Comparison of ENCODE assay signal across 9 mouse cellular contexts in genomic region chrX:36760946-36761635, GRCm38 (mm10). TPM values are rescaled to one million over a fixed set of nuclear protein-coding genes. Genes with fewer than 3 reads are reported as not detected.
DNase-seq lines count a peak whose midpoint lies in the region; ATAC-seq lines count a peak whose summit lies in the region.
"Had no signal": no experiment of that assay in that cellular context is flagged by ENCODE, and none has a peak within 500 bp of the region (broad histone marks: within the 10 kb centered on the region; RNA-seq: fewer than 3 reads in every experiment).

No protein-coding gene starts in this region.

- H3K9ac ChIP-seq in forebrain, embryonic 15.5 days (replicated peaks) = no peak overlapping the region
- no peak overlapping the region for H3K9ac ChIP-seq in liver, embryonic 13.5 days
- H3K9ac ChIP-seq in neural tube, embryonic 12.5 days = no peak overlapping the region

- H3K27ac ChIP-seq in forebrain, embryonic 15.5 days (replicated peaks) = peak overlapping the region; percentile 60
- H3K27ac ChIP-seq in liver, embryonic 13.5 days = no peak overlapping the region
- no peak overlapping the region for H3K27ac ChIP-seq in neural tube, embryonic 12.5 days

- 30% methylated on average over 6 of the region's 6 CpGs for WGBS in forebrain, embryonic 15.5 days
- WGBS in liver, embryonic 13.5 days (ENCODE audit: insufficient replicate concordance) = 51% methylated on average over 6 of the region's 6 CpGs
- WGBS in neural tube, embryonic 12.5 days = 39% methylated on average over 6 of the region's 6 CpGs

- peak; percentile 17; the same call in 1 of the 2 replicates for ATAC-seq in forebrain, embryonic 15.5 days (replicated peaks)
- peak; percentile 38 for ATAC-seq in inflammation-experienced regulatory T-cells, adult 6 months
- 0 out of 2 replicates have a peak, but pooled peaks have one; percentile 20 for ATAC-seq in liver, embryonic 13.5 days (ENCODE audit: low read depth)
- ATAC-seq in neural tube, embryonic 12.5 days (ENCODE audit: low FRiP score, low read depth) = 0 out of 2 replicates have a peak, but pooled peaks have one; percentile 22

- H3K9me3 ChIP-seq in forebrain, embryonic 15.5 days = no peaks in the 10 kb centered on the region
- H3K9me3 ChIP-seq in liver, embryonic 13.5 days (replicated peaks) = no peaks in the 10 kb centered on the region
- no peaks in the 10 kb centered on the region for H3K9me3 ChIP-seq in neural tube, embryonic 12.5 days

- H3K27me3 ChIP-seq in forebrain, embryonic 15.5 days = no peaks in the 10 kb centered on the region
- no peaks in the 10 kb centered on the region for H3K27me3 ChIP-seq in liver, embryonic 13.5 days
- H3K27me3 ChIP-seq in neural tube, embryonic 12.5 days (replicated peaks) = no peaks in the 10 kb centered on the region

- H3K36me3 ChIP-seq in forebrain, embryonic 15.5 days = no peaks in the 10 kb centered on the region
- no peaks in the 10 kb centered on the region for H3K36me3 ChIP-seq in liver, embryonic 13.5 days
- H3K36me3 ChIP-seq in neural tube, embryonic 12.5 days = no peaks in the 10 kb centered on the region

- DNase-seq in urinary bladder, postnatal 25 days (ENCODE audit: low spot score) = peak; percentile 20
- DNase-seq in urinary bladder, postnatal 10 days (ENCODE audit: low spot score) = no peak
- peak; percentile 35 for DNase-seq in cerebellum, adult 11 months
- peak; percentile 27 for DNase-seq in liver, embryonic 13.5 days
- no peak for DNase-seq in testis, postnatal 14 days (ENCODE audit: low spot score)

- no peak overlapping the region for H3K4me3 ChIP-seq in forebrain, embryonic 15.5 days
- no peak overlapping the region for H3K4me3 ChIP-seq in liver, embryonic 13.5 days (replicated peaks)
- H3K4me3 ChIP-seq in neural tube, embryonic 12.5 days = no peak overlapping the region
- H3K4me3 ChIP-seq: myocyte had no signal

- peaks cover 15% of the 10 kb centered on the region; the same call in 1 of the 2 replicates for H3K4me1 ChIP-seq in forebrain, embryonic 15.5 days
- 0 out of 2 replicates have a peak, but pooled peaks cover 2% of the 10 kb centered on the region for H3K4me1 ChIP-seq in liver, embryonic 13.5 days (replicated peaks)
- H3K4me1 ChIP-seq in neural tube, embryonic 12.5 days = no peaks in the 10 kb centered on the region

- H3K4me2 ChIP-seq in forebrain, embryonic 15.5 days (replicated peaks) = no peak overlapping the region
- no peak overlapping the region for H3K4me2 ChIP-seq in liver, embryonic 13.5 days
- H3K4me2 ChIP-seq in neural tube, embryonic 12.5 days (replicated peaks) = peak overlapping the region; percentile 19; the same call in 1 of the 2 replicates

RNA-seq across cellular contexts. Expression of gene Slc25a43, which starts 17.6 kb away (rescaled TPM):
- 0.60 and 0.70 TPM in 2 replicates for polyA plus RNA-seq in forebrain, embryonic 15.5 days (2015; fragmentation: Nextera tagmentation; extraction: Ambion mirVana)
- polyA plus RNA-seq in inflammation-experienced regulatory T-cells, adult 6 months (2017; shearing (Covaris generic)) = under 1 TPM in 2 of 3 experiments, not detected in 1; 0.47 to 0.50 TPM
- polyA plus RNA-seq in liver, embryonic 13.5 days (2015; fragmentation: Nextera tagmentation; extraction: Ambion mirVana) = 1.0 and 1.1 TPM in 2 replicates
- 0.72 and 1.4 TPM in 2 replicates for polyA plus RNA-seq in neural tube, embryonic 12.5 days (2016; fragmentation: Nextera tagmentation; extraction: Ambion mirVana)

RNA-seq across cellular contexts. Expression of gene Slc25a5, which starts 34.4 kb away (rescaled TPM):
- polyA plus RNA-seq in forebrain, embryonic 15.5 days (2015; fragmentation: Nextera tagmentation; extraction: Ambion mirVana) = 483 and 523 TPM in 2 replicates
- 1,000 to 10,000 TPM; 1,142 to 1,516 (median 1,275) TPM for polyA plus RNA-seq in inflammation-experienced regulatory T-cells, adult 6 months (2017; shearing (Covaris generic))
- polyA plus RNA-seq in liver, embryonic 13.5 days (2015; fragmentation: Nextera tagmentation; extraction: Ambion mirVana) = 657 and 659 TPM in 2 replicates
- polyA plus RNA-seq in neural tube, embryonic 12.5 days (2016; fragmentation: Nextera tagmentation; extraction: Ambion mirVana) = 613 and 624 TPM in 2 replicates

Comparison
In these comparisons a context has a peak if more than half of its experiments do, and no peak if none do; other contexts are left out.
1. DNase-seq: peak in urinary bladder, postnatal 25 days (single experiment), cerebellum, adult 11 months (single experiment) and liver, embryonic 13.5 days (single experiment); none in urinary bladder, postnatal 10 days (single experiment) and testis, postnatal 14 days (single experiment).
2. Peak in every context shown above with its lines, with median percentiles within 50 percentile points of each other: ATAC-seq.